Comparison of ENCODE assay signal across 8 mouse cellular contexts in the genomic region with DNA sequence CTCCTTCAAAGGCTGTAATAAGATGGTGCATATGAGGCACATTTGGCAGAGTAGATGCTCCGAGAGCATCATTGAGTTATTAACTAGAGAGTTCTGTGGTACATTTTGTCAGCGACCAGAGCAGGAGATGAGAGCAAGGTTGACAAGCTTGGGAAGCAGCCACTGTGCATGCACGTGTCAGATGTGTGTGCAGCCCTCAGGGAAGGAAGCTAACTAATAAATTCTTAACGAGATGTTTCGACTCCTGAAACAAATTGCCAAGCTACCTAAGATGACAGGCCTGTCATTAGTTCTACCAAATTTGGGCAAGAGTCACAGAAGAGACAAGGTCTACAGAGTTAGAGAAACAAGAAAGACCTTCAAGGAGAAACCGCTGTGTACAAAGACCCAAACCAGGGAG. TPM values are rescaled to one million over a fixed set of nuclear protein-coding genes. Genes with fewer than 3 reads are reported as not detected.
DNase-seq lines count a peak whose midpoint lies in the region; ATAC-seq lines count a peak whose summit lies in the region.

No protein-coding gene starts in this region.

- H3K27ac ChIP-seq in hindbrain, embryonic 10.5 days: 0 out of 2 replicates have a peak overlapping the region, but pooled peaks have one; percentile 81
- H3K27ac ChIP-seq in liver, embryonic 15.5 days (replicated peaks): no peak overlapping the region

- no peak for ATAC-seq in megakaryocyte, adult 5-6 weeks (ENCODE audit: poor library complexity, severe bottlenecking)
- no peak for ATAC-seq in liver, embryonic 15.5 days (ENCODE audit: insufficient read depth)
- no peak for ATAC-seq in CD4-positive, CD25-positive, alpha-beta regulatory T cell, adult 4 months

- no peaks in the 10 kb centered on the region for H3K9me3 ChIP-seq in megakaryocyte, embryonic 14.5 days
- H3K9me3 ChIP-seq in hindbrain, embryonic 10.5 days: no peaks in the 10 kb centered on the region
- no peaks in the 10 kb centered on the region for H3K9me3 ChIP-seq in liver, embryonic 15.5 days (replicated peaks)

- H3K4me3 ChIP-seq in megakaryocyte, embryonic 14.5 days (replicated peaks): peak overlapping the region; percentile 92
- H3K4me3 ChIP-seq in hindbrain, embryonic 10.5 days: peak overlapping the region; percentile 61
- peak overlapping the region; percentile 49; the same call in 1 of the 2 replicates for H3K4me3 ChIP-seq in liver, embryonic 15.5 days (replicated peaks)

- no peaks in the 10 kb centered on the region for H3K36me3 ChIP-seq in megakaryocyte, embryonic 14.5 days (replicated peaks; ENCODE audit: low read length)
- no peaks in the 10 kb centered on the region for H3K36me3 ChIP-seq in hindbrain, embryonic 10.5 days
- no peaks in the 10 kb centered on the region for H3K36me3 ChIP-seq in liver, embryonic 15.5 days (replicated peaks)

- H3K4me1 ChIP-seq in megakaryocyte, embryonic 14.5 days: peaks cover 37% of the 10 kb centered on the region
- H3K4me1 ChIP-seq in hindbrain, embryonic 10.5 days (replicated peaks): peaks cover 17% of the 10 kb centered on the region
- peaks cover 11% of the 10 kb centered on the region for H3K4me1 ChIP-seq in liver, embryonic 15.5 days (replicated peaks)

- 45% methylated on average over 6 of the region's 6 CpGs for WGBS in hindbrain, embryonic 10.5 days
- 32% methylated on average over 6 of the region's 6 CpGs for WGBS in liver, embryonic 15.5 days (ENCODE audit: insufficient replicate concordance)

- peaks cover 48% of the 10 kb centered on the region for H3K27me3 ChIP-seq in megakaryocyte, embryonic 14.5 days (replicated peaks)
- peaks cover 50% of the 10 kb centered on the region for H3K27me3 ChIP-seq in hindbrain, embryonic 10.5 days (ENCODE audit: insufficient read depth, poor library complexity, severe bottlenecking)
- peaks cover 52% of the 10 kb centered on the region for H3K27me3 ChIP-seq in liver, embryonic 15.5 days

- H3K9ac ChIP-seq in liver, embryonic 15.5 days: no peak overlapping the region

- H3K4me2 ChIP-seq in liver, embryonic 15.5 days: peak overlapping the region; percentile 76

- peak; percentile 3 for DNase-seq in hindbrain, embryonic 10.5 days (ENCODE audit: low spot score)
- no peak for DNase-seq in urinary bladder, adult 18-20 months (ENCODE audit: low spot score in 2 of 2)
- DNase-seq in gastrocnemius, postnatal 4 days (ENCODE audit: low spot score in 2 of 2): no peak
- DNase-seq in cerebellum, adult 11-12 months: no peak

RNA-seq across cellular contexts. Expression of a gene that starts 0.6 kb away (rescaled TPM):
- polyA plus RNA-seq in megakaryocyte, embryonic 14.5 days (2012; ENCODE audit: insufficient read depth, low replicate concordance): 0.31 and 1.4 TPM in 2 replicates
- total RNA-seq in megakaryocyte, adult 5-6 weeks (2015): 0.25 TPM in 1 of 2 replicates, not detected in the other
- not detected in 2 replicates for total RNA-seq in megakaryocyte, adult 5-6 weeks (2017)
- polyA plus RNA-seq in hindbrain, embryonic 10.5 days (2016; fragmentation: Nextera tagmentation; extraction: Ambion mirVana): 1.0 and 2.5 TPM in 2 replicates
- 0.09 TPM in 2 replicates for polyA plus RNA-seq in liver, embryonic 15.5 days (2015; fragmentation: Nextera tagmentation; extraction: Ambion mirVana)
- not detected for polyA plus RNA-seq in CD4-positive, CD25-positive, alpha-beta regulatory T cell, adult 4 months (2017; shearing (Covaris generic))
- 1 to 10 TPM; 1.1 to 1.7 TPM for total RNA-seq in gastrocnemius, postnatal 4 days (2021)

RNA-seq across cellular contexts. Expression of a gene that starts 30.6 kb away (rescaled TPM):
- 0.15 TPM in 1 of 2 replicates, not detected in the other for polyA plus RNA-seq in megakaryocyte, embryonic 14.5 days (2012; ENCODE audit: insufficient read depth, low replicate concordance)
- total RNA-seq in megakaryocyte, adult 5-6 weeks (2015): 0.09 TPM in 1 of 2 replicates, not detected in the other
- 0.15 TPM in 1 of 2 replicates, not detected in the other for total RNA-seq in megakaryocyte, adult 5-6 weeks (2017)
- 1.2 and 1.8 TPM in 2 replicates for polyA plus RNA-seq in hindbrain, embryonic 10.5 days (2016; fragmentation: Nextera tagmentation; extraction: Ambion mirVana)
- polyA plus RNA-seq in liver, embryonic 15.5 days (2015; fragmentation: Nextera tagmentation; extraction: Ambion mirVana): not detected in 2 replicates
- polyA plus RNA-seq in CD4-positive, CD25-positive, alpha-beta regulatory T cell, adult 4 months (2017; shearing (Covaris generic)): not detected
- under 1 TPM; 0.17 to 0.21 TPM for total RNA-seq in gastrocnemius, postnatal 4 days (2021)

RNA-seq across cellular contexts. Expression of a gene that starts 30.7 kb away (rescaled TPM):
- polyA plus RNA-seq in megakaryocyte, embryonic 14.5 days (2012; ENCODE audit: insufficient read depth, low replicate concordance): 0.70 TPM in 1 of 2 replicates, not detected in the other
- total RNA-seq in megakaryocyte, adult 5-6 weeks (2015): 0.41 and 0.49 TPM in 2 replicates
- total RNA-seq in megakaryocyte, adult 5-6 weeks (2017): 0.08 and 0.44 TPM in 2 replicates
- 19.9 and 23.4 TPM in 2 replicates for polyA plus RNA-seq in hindbrain, embryonic 10.5 days (2016; fragmentation: Nextera tagmentation; extraction: Ambion mirVana)
- 0.13 and 0.38 TPM in 2 replicates for polyA plus RNA-seq in liver, embryonic 15.5 days (2015; fragmentation: Nextera tagmentation; extraction: Ambion mirVana)
- under 1 TPM; 0.36 to 0.63 TPM for polyA plus RNA-seq in CD4-positive, CD25-positive, alpha-beta regulatory T cell, adult 4 months (2017; shearing (Covaris generic))
- 1 to 10 TPM; 4.3 to 4.7 TPM for total RNA-seq in gastrocnemius, postnatal 4 days (2021)

RNA-seq across cellular contexts. Expression of a gene that starts 50.1 kb away (rescaled TPM):
- 11.8 and 25.3 TPM in 2 replicates for polyA plus RNA-seq in megakaryocyte, embryonic 14.5 days (2012; ENCODE audit: insufficient read depth, low replicate concordance)
- 4.0 and 4.1 TPM in 2 replicates for total RNA-seq in megakaryocyte, adult 5-6 weeks (2015)
- total RNA-seq in megakaryocyte, adult 5-6 weeks (2017): 7.4 and 7.9 TPM in 2 replicates
- 5.4 and 6.8 TPM in 2 replicates for polyA plus RNA-seq in hindbrain, embryonic 10.5 days (2016; fragmentation: Nextera tagmentation; extraction: Ambion mirVana)
- polyA plus RNA-seq in liver, embryonic 15.5 days (2015; fragmentation: Nextera tagmentation; extraction: Ambion mirVana): 0.43 and 0.44 TPM in 2 replicates
- 1 to 10 TPM in 1 of 2 experiments, under 1 TPM in 1; 0.75 to 2.2 TPM for polyA plus RNA-seq in CD4-positive, CD25-positive, alpha-beta regulatory T cell, adult 4 months (2017; shearing (Covaris generic))
- total RNA-seq in gastrocnemius, postnatal 4 days (2021): 10 to 100 TPM; 11.1 to 11.5 TPM

Comparison
In these comparisons a context has a peak if more than half of its experiments do, and no peak if none do; other contexts are left out.
1. RNA of a gene that starts 30.7 kb away (polyA plus RNA-seq): 19.9 to 23.4 TPM in hindbrain, embryonic 10.5 days; 0.70 TPM in megakaryocyte, embryonic 14.5 days, 0.36 to 0.63 TPM in CD4-positive, CD25-positive, alpha-beta regulatory T cell, adult 4 months and 0.13 to 0.38 TPM in liver, embryonic 15.5 days; every median in the first group is over 10 times any median in the second.
2. Peak in every context shown above with its lines, with median percentiles within 50 percentile points of each other: H3K4me3 ChIP-seq.